Mouse (Mus musculus): ENCODE data around the gene Kcnh1.

DNA sequence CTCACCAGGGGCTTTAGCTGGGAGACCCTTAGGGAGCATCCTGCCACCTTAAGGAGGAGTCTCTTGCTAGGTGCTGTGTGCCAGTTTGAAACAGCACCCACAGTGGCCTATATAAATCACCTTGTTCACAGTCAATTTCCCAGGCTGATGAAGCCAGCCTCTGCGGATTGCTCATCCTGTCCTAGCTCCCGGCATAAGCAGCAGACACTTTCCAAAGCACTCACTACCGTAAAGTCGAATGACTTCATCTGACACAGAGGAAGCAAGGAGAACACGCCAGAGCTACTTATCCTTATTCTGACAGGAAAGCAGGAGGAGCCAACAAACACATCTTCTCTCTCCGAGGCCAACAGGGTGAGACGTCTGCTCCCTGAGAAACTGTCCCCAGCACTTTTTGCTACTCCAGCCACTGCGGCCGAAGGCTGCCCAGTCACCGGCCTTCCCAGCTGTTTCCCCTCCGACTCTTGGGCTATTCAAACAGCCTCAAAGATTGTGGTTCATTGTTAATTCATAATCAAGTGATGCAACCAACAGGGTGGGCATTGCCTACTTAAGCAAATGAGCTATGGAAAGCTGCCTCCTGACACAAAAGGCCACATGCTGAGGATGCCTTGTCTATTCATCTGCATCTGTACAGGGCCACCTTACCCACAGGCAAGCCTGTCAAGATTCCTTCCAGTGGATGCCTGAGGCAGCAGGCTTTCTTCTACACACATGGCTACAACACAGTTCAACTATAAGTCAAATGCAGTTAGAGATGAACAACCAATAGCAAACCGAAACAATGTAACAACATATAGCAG lies 332.0 kb downstream of the Kcnh1 start:
- no peak for TF ChIP-seq GATA1 (IDR thresholded peaks at IDR 0.05; ENCODE audit: low read length)
- no peak for TF ChIP-seq TAL1 (IDR thresholded peaks at IDR 0.05; ENCODE audit: low read length)
